Mouse (Mus musculus) small intestine, adult 2 months (tissue): ENCODE data around the gene Pycard. TPM values are rescaled to one million over a fixed set of nuclear protein-coding genes. Genes with fewer than 3 reads are reported as not detected.

Experiments
- H3K27ac ChIP-seq: fragments of 200-500 bp; 2 replicates; pipeline ENCODE4 v1.5.1; 2012; ENCODE audit warnings: low read depth, low read length, control low read depth, inconsistent platforms; ENCODE audit not compliant: insufficient read depth
- H3K27me3 ChIP-seq: fragments of 200-500 bp; 2 replicates; pipeline ENCODE4 v1.6.1; 2012; ENCODE audit warnings: mild to moderate bottlenecking, moderate library complexity, low read length, inconsistent platforms; ENCODE audit not compliant: control insufficient read depth, insufficient read depth
- H3K36me3 ChIP-seq: fragments of 200-500 bp; 2 replicates; pipeline ENCODE4 v1.6.1; 2012; ENCODE audit warnings: mild to moderate bottlenecking, low read length, control low read depth, inconsistent platforms; ENCODE audit not compliant: control insufficient read depth, insufficient read depth
- H3K4me1 ChIP-seq: fragments of 200-500 bp; 2 replicates; pipeline ENCODE4 v1.6.1; 2012; ENCODE audit warnings: low read length, inconsistent platforms, mixed read lengths; ENCODE audit not compliant: control insufficient read depth, insufficient read depth, insufficient read length
- H3K4me3 ChIP-seq: fragments of 200-500 bp; 2 replicates; pipeline ENCODE4 v1.5.1; 2012; ENCODE audit warnings: low read depth, mild to moderate bottlenecking, control low read depth, inconsistent platforms, low read length, moderate library complexity
- CTCF ChIP-seq: fragments of 200-500 bp; IDR thresholded peaks from 2 replicates; pipeline ENCODE4 v1.5.1; 2012; ENCODE audit warnings: low read depth, mild to moderate bottlenecking, control low read depth, inconsistent platforms, low read length, moderate library complexity, mixed read lengths; ENCODE audit not compliant: insufficient replicate concordance, insufficient read length; ENCODE audit errors: extremely low read depth
- POLR2A ChIP-seq: fragments of 200-500 bp; IDR thresholded peaks from 2 replicates; pipeline ENCODE4 v1.6.1; 2012; ENCODE audit warnings: low read depth, mild to moderate bottlenecking, control low read depth, inconsistent platforms, low read length, moderate library complexity
- WGBS: fragments of 180-500 bp; shearing (Covaris S2); methylation state at CpG from one replicate; pipeline ENCODE4 v1.1.7; 2018; 5-methylcytosine and 5-hydroxymethylcytosine counted together
- polyA plus RNA-seq: library from polyadenylated mRNA; depleted of rRNA; stranded (reverse); fragments of >200 nt; gene quantifications from 2 replicates; pipeline ENCODE4 v1.2.3, GENCODE M21; 2012

Gene Pycard
- polyA plus RNA-seq, 1 experiment: 952 TPM

DNA sequence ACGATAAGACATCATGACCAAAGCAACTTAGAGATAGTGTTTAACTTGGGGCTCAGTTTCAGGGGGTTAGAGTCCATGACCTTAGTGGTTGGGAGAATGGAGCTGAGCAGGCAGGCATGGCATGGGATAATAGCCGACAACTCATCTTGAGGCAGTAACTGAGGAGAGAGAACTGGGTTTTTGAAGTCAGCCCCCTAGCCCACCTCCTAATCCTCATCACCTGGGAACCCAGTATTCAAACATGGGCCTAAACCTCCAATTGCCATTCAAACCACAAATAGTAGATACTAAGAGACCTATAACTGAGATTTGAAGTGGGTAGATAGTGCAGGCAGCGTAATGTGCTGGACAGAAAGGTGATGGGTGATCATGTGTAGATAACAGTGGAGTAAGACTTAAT lies 13.1 kb downstream of the Pycard start:
- WGBS: 84% methylated on average over 3 of the region's 3 CpGs
- Histone ChIP-seq H3K27ac (no peak overlapping the region), H3K36me3 (peaks cover 84% of the 10 kb centered on the region), H3K27me3 (no peaks in the 10 kb centered on the region), H3K4me3 (no peak overlapping the region), H3K4me1 (no peaks in the 10 kb centered on the region)
- TF ChIP-seq CTCF: no peak
- no peak for TF ChIP-seq POLR2A

- H3K4me3 ChIP-seq: no peak overlapping the region
- H3K36me3 ChIP-seq: peaks cover 87% of the 10 kb centered on the region
- no peak for TF ChIP-seq CTCF
- TF ChIP-seq POLR2A: no peak
- no peaks in the 10 kb centered on the region for H3K4me1 ChIP-seq
- no peaks in the 10 kb centered on the region for H3K27me3 ChIP-seq
- WGBS: 98% methylated on average over 2 of the region's 2 CpGs
- no peak overlapping the region for H3K27ac ChIP-seq
Observed at GRCm38 (mm10) chr7:127978856-127979255, 14.8 kb downstream of the Pycard start.

DNA sequence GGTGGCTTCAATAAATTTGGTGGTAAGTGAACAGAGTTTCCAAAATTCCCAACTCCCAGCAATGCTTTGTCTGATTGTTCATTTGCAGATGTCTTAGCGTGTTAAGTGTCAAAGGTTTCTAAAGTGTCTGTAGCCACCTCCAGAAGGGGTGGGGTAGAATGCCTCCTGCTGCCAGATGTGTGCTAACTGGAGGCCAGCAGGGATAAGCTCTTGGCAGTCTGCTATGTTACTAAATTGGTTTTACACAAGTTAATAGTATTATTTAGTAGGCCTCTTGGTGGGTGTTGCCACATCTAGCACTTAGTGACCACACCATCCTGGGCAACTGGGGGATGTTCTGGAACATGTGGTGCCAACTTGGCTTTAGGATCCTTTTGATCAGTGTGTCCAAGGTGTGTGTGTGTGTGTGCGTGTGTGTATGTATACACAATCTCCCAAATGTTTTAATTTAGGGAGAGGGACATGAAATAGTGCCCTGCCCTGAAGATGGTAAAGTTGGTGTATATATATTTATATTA lies 19.2 kb downstream of the Pycard start:
- no peak for TF ChIP-seq CTCF
- TF ChIP-seq POLR2A: no peak
- WGBS: 65% methylated on average over 2 of the region's 2 CpGs
- H3K27me3 ChIP-seq: no peaks in the 10 kb centered on the region
- 0 out of 2 replicates have a peak, but pooled peaks cover 2% of the 10 kb centered on the region for H3K4me1 ChIP-seq
- peaks cover 81% of the 10 kb centered on the region for H3K36me3 ChIP-seq
- H3K4me3 ChIP-seq: no peak overlapping the region
- no peak overlapping the region for H3K27ac ChIP-seq

DNA sequence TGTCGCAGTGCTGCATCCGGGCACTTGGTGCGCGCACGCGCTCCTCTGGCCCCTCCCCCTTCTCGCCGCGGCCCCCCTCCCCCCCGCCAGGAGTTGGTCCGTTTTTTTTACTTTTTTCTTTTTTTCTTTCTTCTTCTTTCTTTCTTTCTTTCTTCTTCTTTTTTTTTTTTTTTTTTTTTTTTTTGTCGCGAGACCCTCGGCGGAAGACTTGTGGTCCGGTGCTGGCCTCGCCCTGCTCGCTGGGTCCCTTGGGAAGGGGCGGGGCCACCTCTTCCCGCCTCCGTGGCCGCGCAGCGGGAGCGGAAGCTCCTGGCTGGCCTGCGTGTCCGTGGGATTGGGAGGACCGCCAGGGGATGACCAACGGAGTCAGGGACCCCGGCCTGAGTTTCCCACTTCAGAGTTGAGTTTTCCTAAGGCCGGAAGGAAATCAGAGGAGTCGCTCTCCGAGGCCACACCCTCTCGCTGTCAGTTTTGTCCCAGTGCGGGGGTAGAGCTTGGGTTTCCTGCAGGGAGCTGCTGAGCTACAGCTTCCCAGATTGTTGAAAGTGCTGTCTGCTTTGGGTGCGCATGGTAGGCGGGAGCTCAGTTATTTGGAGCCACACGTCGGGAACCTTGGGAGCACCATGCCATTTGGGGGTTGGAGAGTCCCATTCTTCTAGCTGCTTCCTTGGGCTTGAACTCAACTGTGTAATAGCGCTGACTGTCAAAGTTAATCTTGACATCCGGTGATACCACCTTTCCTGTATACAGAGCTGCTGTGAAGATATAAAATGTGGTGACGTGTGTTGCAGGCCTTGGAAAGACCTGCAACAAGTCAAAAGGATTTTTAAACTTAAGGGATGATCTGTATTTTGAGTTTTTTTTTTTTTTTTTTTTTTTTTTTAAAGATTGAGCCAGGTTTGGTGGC lies 25.5 kb downstream of the Pycard start:
- Histone ChIP-seq H3K27me3 (no peaks in the 10 kb centered on the region), H3K4me1 (peaks cover 7% of the 10 kb centered on the region; the same call in 1 of the 2 replicates), H3K27ac (no peak overlapping the region), H3K36me3 (peaks cover 30% of the 10 kb centered on the region), H3K4me3 (peak overlapping the region; percentile 72)
- TF ChIP-seq CTCF: no peak
- TF ChIP-seq POLR2A: no peak; the same call in 1 of the 2 replicates
- WGBS: under 1% methylated on average over 42 of the region's 42 CpGs

GRCm38 (mm10) chr7:127967004-127967921 lies 26.4 kb downstream of the Pycard start, which contains the start of gene Fus:
Gene Fus (plus strand): TSS chr7:127967457.
- TF ChIP-seq CTCF: no peak
- TF ChIP-seq POLR2A: peak; percentile 98
- under 1% methylated on average over 92 of the region's 92 CpGs for WGBS
- H3K4me3 ChIP-seq: peak within 1 kb of the TSS; percentile 72
- H3K4me1 ChIP-seq: peaks cover 7% of the 10 kb centered on the region; the same call in 1 of the 2 replicates
- no peaks in the 10 kb centered on the region for H3K27me3 ChIP-seq
- H3K36me3 ChIP-seq: peaks cover 22% of the 10 kb centered on the region
- peak within 1 kb of the TSS; percentile 95 for H3K27ac ChIP-seq

DNA sequence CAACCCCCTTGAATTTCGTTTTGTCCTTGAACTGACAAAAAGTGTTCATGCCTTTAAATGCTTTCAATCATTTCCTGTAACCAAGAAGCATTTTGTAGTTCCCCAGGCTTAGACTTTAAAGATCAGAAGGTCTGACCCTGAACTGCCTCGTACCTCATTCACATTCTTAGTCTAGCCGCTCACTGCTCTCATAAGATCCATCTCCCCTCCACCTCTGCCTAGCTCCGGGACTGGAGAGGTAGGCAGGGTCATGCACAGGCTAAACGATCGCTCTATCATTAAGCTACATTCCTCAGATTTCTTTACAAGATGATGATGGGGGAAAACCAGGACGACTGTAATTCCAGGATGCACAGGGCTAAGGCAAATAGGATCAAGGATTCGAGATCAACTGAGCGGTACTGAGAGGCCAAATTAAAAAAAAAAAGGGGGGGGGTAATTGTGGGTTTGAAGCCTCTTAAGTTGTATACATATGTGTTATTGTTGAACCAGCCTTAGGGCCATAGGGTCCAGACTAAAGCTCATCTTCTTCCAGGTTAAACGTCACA lies 27.2 kb downstream of the Pycard start:
- peaks cover 14% of the 10 kb centered on the region for H3K36me3 ChIP-seq
- 12% methylated on average over 10 of the region's 10 CpGs for WGBS
- TF ChIP-seq CTCF: no peak
- TF ChIP-seq POLR2A: no peak

DNA sequence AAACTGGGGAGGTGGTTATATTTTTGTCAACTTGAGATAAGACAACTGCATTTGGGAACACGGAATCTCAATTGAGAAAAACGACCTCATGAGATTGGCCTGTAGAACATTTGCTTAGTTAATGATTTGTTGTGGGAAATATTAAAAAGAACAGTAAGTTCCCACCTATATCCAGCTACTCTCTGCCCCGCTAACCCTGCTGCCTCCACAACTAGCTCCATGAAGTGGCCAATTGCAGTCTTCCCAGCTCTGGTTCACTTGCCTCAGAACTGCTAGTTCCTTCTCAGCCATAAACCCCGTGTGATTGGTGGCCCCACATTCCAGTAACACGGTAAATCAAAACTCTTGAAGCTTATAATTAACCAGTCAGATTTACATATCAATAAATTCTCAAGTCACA lies 34.3 kb downstream of the Pycard start:
- H3K4me1 ChIP-seq: no peaks in the 10 kb centered on the region
- no peaks in the 10 kb centered on the region for H3K36me3 ChIP-seq
- H3K4me3 ChIP-seq: no peak overlapping the region
- no peak overlapping the region for H3K27ac ChIP-seq
- no peaks in the 10 kb centered on the region for H3K27me3 ChIP-seq
- TF ChIP-seq POLR2A (no peak), CTCF (no peak)
- WGBS: 33% methylated on average over 5 of the region's 5 CpGs

More for the DNA sequence above, 27.2 kb downstream of the Pycard start:
- peaks cover 7% of the 10 kb centered on the region; the same call in 1 of the 2 replicates for H3K4me1 ChIP-seq
- peak overlapping the region; percentile 72 for H3K4me3 ChIP-seq
- H3K27me3 ChIP-seq: no peaks in the 10 kb centered on the region
- H3K27ac ChIP-seq: peak overlapping the region; percentile 95
